11 mouse cellular contexts compared by ENCODE assay signal in genomic region chr5:115908699-115909098, GRCm38 (mm10).
DNase-seq lines count a peak whose midpoint lies in the region; ATAC-seq and TF ChIP-seq lines count a peak whose summit lies in the region.
"Had no signal": no experiment of that assay in that cellular context is flagged by ENCODE, and none has a peak within 500 bp of the region (broad histone marks: within the 10 kb centered on the region; RNA-seq: fewer than 3 reads in every experiment).

No protein-coding gene starts in this region.

- no peak for TF ChIP-seq POLR2A in lung, adult 2 months (IDR thresholded peaks at IDR 0.05; ENCODE audit: borderline replicate concordance, extremely low read depth, low read depth, low read length)

- H3K27ac ChIP-seq in kidney, embryonic 15.5 days, result no peak overlapping the region
- H3K27ac ChIP-seq in embryonic facial prominence, embryonic 10.5 days (replicated peaks), result no peak overlapping the region
- no peak overlapping the region for H3K27ac ChIP-seq in hindbrain, embryonic 12.5 days
- peak overlapping the region; percentile 70 for H3K27ac ChIP-seq in midbrain, embryonic 14.5 days (replicated peaks; ENCODE audit: low read depth, low read length)
- H3K27ac ChIP-seq: embryonic facial prominence, embryonic 15.5 days; liver, embryonic 14.5 days had no signal

- H3K4me3 ChIP-seq in kidney, embryonic 15.5 days (replicated peaks), result no peak overlapping the region
- peak overlapping the region; percentile 36; the same call in 1 of the 2 replicates for H3K4me3 ChIP-seq in embryonic facial prominence, embryonic 10.5 days
- peak overlapping the region; percentile 39 for H3K4me3 ChIP-seq in hindbrain, embryonic 12.5 days
- peak overlapping the region; percentile 44 for H3K4me3 ChIP-seq in midbrain, embryonic 14.5 days (replicated peaks; ENCODE audit: low read depth, low read length)
- no peak overlapping the region for H3K4me3 ChIP-seq in lung, adult 2 months (replicated peaks; ENCODE audit: extremely low read depth, low read depth, low read length)

- no peak for ATAC-seq in kidney, embryonic 15.5 days (replicated peaks; ENCODE audit: low FRiP score)
- peak; percentile 38; the same call in 1 of the 2 replicates for ATAC-seq in hindbrain, embryonic 12.5 days (ENCODE audit: low FRiP score)
- ATAC-seq in midbrain, embryonic 14.5 days (ENCODE audit: low FRiP score, low TSS enrichment), result no peak
- no peak for ATAC-seq in granulocyte monocyte progenitor cell, adult 5-6 weeks (replicated peaks; ENCODE audit: poor library complexity, severe bottlenecking)

- H3K36me3 ChIP-seq in kidney, embryonic 15.5 days, result no peaks in the 10 kb centered on the region
- H3K36me3 ChIP-seq in embryonic facial prominence, embryonic 10.5 days (replicated peaks), result peaks cover 39% of the 10 kb centered on the region
- no peaks in the 10 kb centered on the region for H3K36me3 ChIP-seq in hindbrain, embryonic 12.5 days
- no peaks in the 10 kb centered on the region for H3K36me3 ChIP-seq in midbrain, embryonic 14.5 days (ENCODE audit: control insufficient read depth, insufficient read depth, low read length)
- H3K36me3 ChIP-seq: embryonic facial prominence, embryonic 15.5 days had no signal

- 41% methylated on average over 12 of the region's 12 CpGs for WGBS in kidney, embryonic 15.5 days
- WGBS in embryonic facial prominence, embryonic 10.5 days, result 59% methylated on average over 12 of the region's 12 CpGs
- WGBS in hindbrain, embryonic 12.5 days, result 54% methylated on average over 12 of the region's 12 CpGs
- WGBS in midbrain, embryonic 14.5 days, result 39% methylated on average over 12 of the region's 12 CpGs
- 75% methylated on average over 12 of the region's 12 CpGs for WGBS in lung, adult 2 months

- DNase-seq in kidney, adult 8-10 months, result no peak
- no peak for DNase-seq in embryonic facial prominence, embryonic 10.5 days (ENCODE audit: low spot score)
- no peak for DNase-seq in midbrain, embryonic 14.5 days
- DNase-seq in lung, adult 2 months, result no peak
- DNase-seq: thymus, postnatal 4 days had no signal

- peaks cover 37% of the 10 kb centered on the region for H3K4me1 ChIP-seq in kidney, embryonic 15.5 days
- H3K4me1 ChIP-seq in embryonic facial prominence, embryonic 10.5 days, result peaks cover 35% of the 10 kb centered on the region
- peaks cover 29% of the 10 kb centered on the region for H3K4me1 ChIP-seq in hindbrain, embryonic 12.5 days
- peaks cover 14% of the 10 kb centered on the region; the same call in 1 of the 2 replicates for H3K4me1 ChIP-seq in midbrain, embryonic 14.5 days (ENCODE audit: control insufficient read depth, insufficient read depth, low read length)
- H3K4me1 ChIP-seq in lung, adult 2 months (ENCODE audit: control insufficient read depth, insufficient read depth, low read length), result no peaks in the 10 kb centered on the region

- no peaks in the 10 kb centered on the region for H3K27me3 ChIP-seq in kidney, embryonic 15.5 days
- H3K27me3 ChIP-seq in embryonic facial prominence, embryonic 10.5 days (replicated peaks; ENCODE audit: low read depth, poor library complexity, severe bottlenecking), result no peaks in the 10 kb centered on the region
- no peaks in the 10 kb centered on the region for H3K27me3 ChIP-seq in hindbrain, embryonic 12.5 days
- H3K27me3 ChIP-seq in midbrain, embryonic 14.5 days (ENCODE audit: control insufficient read depth, insufficient read depth, low read length), result no peaks in the 10 kb centered on the region
- H3K27me3 ChIP-seq: embryonic facial prominence, embryonic 15.5 days had no signal

- H3K9me3 ChIP-seq in kidney, embryonic 15.5 days (replicated peaks), result no peaks in the 10 kb centered on the region
- H3K9me3 ChIP-seq in embryonic facial prominence, embryonic 10.5 days, result no peaks in the 10 kb centered on the region
- no peaks in the 10 kb centered on the region for H3K9me3 ChIP-seq in hindbrain, embryonic 12.5 days (replicated peaks)
- H3K9me3 ChIP-seq in midbrain, embryonic 14.5 days (ENCODE audit: control insufficient read depth, low read length), result no peaks in the 10 kb centered on the region
- H3K9me3 ChIP-seq: embryonic facial prominence, embryonic 15.5 days; G1E had no signal

- H3K4me2 ChIP-seq in kidney, embryonic 15.5 days, result peak overlapping the region; percentile 76
- peak overlapping the region; percentile 57 for H3K4me2 ChIP-seq in hindbrain, embryonic 12.5 days (replicated peaks)
- H3K4me2 ChIP-seq in midbrain, embryonic 14.5 days (ENCODE audit: low read length), result peak overlapping the region; percentile 80

- no peak overlapping the region for H3K9ac ChIP-seq in kidney, embryonic 15.5 days
- H3K9ac ChIP-seq in hindbrain, embryonic 12.5 days, result 0 out of 2 replicates have a peak overlapping the region, but pooled peaks have one; percentile 20
- peak overlapping the region; percentile 49 for H3K9ac ChIP-seq in midbrain, embryonic 14.5 days (replicated peaks; ENCODE audit: low read length)
- H3K9ac ChIP-seq: embryonic facial prominence, embryonic 15.5 days; liver, embryonic 14.5 days had no signal

- TF ChIP-seq CTCF in lung, adult 2 months (IDR thresholded peaks at IDR 0.05; ENCODE audit: insufficient read depth, low read length), result no peak

Comparison
In these comparisons a context has a peak if more than half of its experiments do, and no peak if none do; other contexts are left out.
1. H3K4me3 ChIP-seq: peak in embryonic facial prominence, embryonic 10.5 days (single experiment), hindbrain, embryonic 12.5 days (single experiment) and midbrain, embryonic 14.5 days (single experiment); none in kidney, embryonic 15.5 days (single experiment) and lung, adult 2 months (single experiment).
2. Peak in every context shown above with its lines, with median percentiles within 50 percentile points of each other: H3K4me2 ChIP-seq.